Mouse (Mus musculus): ENCODE results near the gene Cdh8.

Cdh8 gene

DNA sequence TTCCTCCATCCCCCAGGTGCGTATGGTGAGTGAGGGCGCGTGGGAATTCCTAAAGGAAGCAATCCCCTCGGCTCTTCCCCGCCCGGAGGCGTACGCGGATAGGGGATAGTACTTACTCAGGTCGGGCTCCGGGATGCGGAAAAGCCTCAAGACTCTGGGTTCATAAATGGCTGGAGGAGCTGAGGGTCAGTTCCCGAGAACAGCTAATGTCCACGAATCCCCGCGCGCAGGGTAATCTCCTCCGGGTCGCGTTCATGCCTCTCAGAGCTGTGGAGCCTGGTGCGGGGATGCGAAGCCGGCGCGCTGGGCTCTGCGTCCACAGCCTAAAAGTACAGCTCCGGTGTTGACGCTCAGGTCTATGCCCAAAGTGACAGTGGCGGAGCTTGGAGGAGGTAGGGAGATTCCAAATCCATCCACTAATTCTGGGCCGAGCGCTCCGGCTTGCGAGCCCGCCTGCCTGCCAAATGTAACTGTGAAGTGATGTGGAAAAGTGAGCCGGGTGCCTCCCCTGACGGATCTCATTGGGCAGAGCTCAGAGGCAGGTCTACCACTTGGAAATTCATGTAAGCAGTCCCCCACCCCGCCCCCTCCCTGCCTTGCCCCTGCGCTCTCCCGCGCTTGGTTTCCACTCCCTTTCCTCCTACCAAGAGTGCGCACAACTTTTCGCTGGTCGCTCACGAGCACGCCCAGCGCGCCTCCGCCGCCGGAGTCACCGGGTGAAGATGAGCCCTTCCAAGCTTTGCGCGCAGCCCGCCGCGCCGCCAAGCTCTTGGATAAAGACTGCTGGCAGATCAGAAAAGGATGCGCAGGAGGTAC, at the start of gene Cdh8:
Gene Cdh8, minus strand, starts transcription at position 506 of the 816 bp plus-strand sequence.
- DNase-seq (ENCODE audit: low spot score) = peak; percentile 7

DNA sequence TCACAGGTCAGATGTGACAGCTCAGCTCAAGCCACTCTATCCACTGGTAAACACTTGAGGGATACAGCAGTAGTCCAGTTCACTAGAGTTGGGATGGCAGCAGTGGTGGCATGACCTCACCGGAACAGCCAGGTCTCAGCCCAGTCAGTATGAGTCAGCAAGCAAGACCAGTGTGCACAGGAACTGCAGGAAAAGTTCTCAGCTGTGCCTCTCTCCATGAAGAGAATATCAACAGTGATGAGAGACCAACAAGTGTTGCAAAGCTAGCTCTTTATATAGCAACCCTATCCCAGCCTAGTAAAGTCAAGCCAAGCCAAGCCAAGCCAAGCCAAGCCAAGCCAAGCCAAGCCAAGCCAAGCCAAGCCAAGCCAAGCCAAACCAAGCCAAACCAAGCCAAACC, 30.2 kb upstream of the Cdh8 start:
- DNase-seq (ENCODE audit: low spot score) = no peak

DNA sequence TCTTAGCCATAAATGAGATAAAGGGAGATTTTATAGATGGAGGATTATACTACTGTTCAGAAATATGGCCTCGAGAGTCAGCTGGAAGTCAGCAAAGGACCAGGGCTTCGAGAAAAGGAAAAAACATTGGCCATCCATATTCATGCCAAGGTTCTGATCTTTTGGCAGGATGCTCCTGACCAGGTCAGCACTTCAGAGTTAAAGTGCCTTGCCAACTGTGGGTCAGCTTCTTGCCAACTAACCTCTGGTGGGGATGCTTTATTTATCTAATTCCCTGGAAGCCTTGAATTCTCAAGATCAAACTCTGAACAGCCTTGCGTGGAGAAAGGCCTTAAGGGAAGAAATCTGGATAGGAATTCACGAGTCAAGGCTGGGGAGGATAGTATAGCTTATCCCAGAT, 9.6 kb upstream of the Cdh8 start:
- DNase-seq (ENCODE audit: low spot score) = no peak

- DNase-seq (ENCODE audit: low spot score) = no peak
Observed at GRCm38 (mm10) chr8:99421516-99421915, 5.2 kb upstream of the Cdh8 start.

DNA sequence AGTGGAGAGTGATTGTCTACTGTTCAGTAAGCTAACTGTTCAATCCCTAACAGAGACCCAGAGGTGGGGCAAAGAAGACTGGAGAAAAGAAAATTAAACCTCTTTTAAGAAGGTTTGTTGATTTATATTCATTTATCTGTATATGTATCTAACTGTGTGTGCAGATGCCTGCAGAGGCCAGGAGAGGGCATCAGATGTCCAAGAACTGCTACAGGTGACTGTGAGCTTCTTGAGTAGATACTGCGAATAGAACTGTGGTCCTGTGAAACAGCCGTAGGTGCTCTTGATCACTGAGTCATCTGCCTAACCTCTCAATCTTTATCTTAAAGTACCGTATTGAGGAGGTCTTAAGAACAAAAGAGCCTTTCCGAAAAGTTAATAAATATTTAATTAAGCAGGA, 3.5 kb upstream of the Cdh8 start:
- DNase-seq (ENCODE audit: low spot score) = no peak

DNA sequence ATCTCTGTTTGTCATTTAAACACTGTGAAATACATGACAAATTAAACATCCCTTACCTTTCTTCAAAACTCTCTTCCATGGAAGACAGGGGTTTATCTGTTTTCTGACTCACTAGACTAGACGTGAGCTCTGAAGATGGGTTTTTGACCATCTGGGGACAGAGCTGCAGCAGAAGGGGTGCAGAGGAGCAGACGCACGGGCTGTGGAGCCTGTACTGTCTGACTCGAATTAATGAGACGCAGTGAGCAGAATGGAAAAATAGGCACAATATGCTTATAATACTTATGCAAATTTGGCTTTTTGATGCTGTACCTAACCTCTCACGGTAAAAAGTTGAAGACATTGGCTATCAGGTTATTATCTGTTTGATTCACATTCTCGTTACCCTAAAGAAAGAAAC, 1.2 kb upstream of the Cdh8 start:
- DNase-seq (ENCODE audit: low spot score) = no peak

DNA sequence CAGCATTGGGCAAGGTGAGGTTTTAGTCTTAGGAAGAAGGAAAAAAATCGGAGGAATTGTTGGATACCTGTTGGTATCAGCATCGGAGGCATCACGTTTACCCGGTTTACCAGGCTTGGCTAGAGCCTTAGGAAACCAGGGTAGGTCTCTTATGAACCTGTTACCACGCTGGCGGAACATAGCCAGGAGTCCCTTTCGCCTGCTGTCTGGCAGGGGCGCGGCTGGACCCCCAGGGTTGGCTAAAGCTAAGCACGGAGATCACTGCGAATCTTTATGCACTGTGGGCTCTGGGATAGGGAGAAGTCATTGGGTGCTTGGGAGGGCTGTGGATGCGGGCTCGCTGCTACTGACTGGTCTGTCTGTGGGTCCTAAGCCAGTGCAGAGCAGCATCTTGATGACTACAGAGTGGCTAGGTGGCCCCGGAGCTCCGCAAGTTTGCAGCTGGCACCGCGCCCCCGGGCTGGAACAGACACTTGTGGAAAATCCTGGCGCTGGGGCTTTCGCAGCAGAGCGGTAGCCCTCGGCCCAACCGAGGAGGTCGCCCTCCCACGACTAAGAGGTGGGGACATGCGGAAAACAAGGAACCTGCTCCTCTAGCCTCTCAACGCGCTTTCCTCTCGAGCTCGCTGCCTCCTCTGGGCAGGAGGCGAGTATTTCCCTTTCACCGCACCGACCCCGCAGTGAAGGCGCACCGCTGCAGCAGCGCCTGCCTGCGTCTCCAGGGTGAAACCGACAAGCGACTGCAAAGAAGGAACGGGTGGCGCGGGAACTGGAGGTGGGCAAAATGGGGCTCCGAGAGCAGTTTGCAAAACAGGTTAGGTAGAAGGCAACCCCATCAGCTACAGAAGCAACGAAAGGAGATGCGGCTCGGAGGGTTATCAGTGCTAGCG, 950 bp downstream of the Cdh8 start:
- DNase-seq (ENCODE audit: low spot score) = no peak

DNA sequence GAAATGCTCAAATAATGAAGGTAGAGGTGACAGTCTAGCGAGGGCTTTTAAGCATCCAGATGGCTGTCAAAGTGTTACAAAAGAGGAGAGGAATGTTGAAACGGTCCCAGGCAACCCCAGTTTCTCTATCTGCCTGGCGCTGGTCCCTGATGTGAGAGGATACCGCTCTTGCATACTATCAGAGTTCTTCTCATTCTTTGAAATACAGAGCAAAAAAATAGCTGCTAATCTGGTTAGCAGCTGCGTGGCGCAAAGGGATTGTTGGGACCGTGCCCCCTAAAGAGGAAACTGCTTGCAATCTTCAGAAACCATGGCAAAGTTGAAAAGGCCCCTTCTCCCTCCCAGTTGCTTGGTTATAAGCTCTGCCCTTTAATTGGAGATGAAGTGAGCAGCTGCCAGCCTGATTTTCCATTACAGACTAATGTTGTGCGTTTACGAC, 1.8 kb downstream of the Cdh8 start:
- DNase-seq (ENCODE audit: low spot score) = no peak

DNA sequence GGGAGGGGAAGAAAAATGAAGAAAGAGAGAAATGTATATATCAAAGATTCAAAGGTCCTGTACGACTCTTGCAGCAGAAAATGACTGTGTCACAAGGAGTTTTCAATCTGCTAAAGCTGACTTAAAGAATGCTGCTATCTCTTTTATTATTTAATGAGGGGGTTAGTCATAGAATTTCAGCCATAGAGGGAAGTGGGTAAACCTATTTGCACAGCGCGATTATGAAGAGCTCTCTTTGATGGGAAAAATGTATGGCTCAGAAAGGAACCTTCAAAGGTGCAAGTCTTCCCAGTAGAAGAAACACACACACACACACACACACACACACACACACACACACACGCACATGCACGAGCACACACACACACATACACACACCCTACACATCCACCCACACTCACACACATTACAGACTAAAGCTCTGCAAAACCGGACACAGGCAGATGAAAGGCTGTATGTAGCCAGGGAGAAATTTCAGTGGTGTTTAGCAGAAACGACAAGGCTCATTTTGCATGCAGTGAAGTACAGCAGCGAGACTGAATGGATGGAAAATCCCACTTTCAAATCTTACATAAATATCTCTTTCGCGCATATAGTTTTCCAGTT, 2.3 kb downstream of the Cdh8 start:
- no peak for DNase-seq (ENCODE audit: low spot score)

DNA sequence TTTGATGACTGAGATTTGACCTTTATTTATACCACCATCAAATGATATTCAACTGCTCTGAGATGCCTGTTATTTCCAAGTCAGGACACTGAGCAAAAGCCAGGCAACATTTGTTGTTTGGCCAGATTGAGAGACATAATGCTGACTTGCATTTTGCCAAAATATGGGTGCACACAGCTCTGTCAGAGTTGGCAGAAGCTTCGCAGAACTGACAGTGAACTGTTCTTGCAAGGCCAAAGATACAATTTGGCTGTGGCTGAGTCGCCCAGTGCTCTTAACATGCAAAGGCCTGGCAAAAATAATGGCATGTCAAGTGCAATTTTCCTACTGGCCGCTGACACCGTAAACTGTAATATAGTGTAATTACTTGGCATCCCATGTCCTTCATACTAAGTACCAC, 22.4 kb downstream of the Cdh8 start:
- no peak for DNase-seq (ENCODE audit: low spot score)

- DNase-seq (ENCODE audit: low spot score) = no peak
Observed at GRCm38 (mm10) chr8:99370104-99370503, 46.2 kb downstream of the Cdh8 start.

- no peak for DNase-seq (ENCODE audit: low spot score)
Observed at GRCm38 (mm10) chr8:99369166-99369565, 47.1 kb downstream of the Cdh8 start.

DNA sequence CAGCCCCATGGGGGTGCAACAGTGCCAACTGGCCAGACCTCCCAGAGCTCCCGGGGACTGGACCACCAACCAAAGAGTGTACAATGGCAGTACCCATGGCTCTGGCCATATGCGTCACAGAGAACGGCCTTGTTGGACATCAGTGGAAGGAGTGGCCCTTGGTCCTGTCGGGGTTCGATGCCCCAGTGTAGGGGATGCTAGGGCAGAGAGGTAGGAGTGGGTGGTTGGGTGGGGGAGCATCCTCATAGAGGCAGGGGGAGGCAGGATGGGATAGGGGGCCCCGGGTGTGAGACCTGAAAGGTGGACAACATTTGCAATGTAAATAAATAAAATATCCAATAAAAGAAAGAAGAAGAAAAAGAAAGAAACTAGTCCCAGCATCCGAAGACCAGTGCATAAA, 47.8 kb downstream of the Cdh8 start:
- DNase-seq (ENCODE audit: low spot score) = no peak

DNA sequence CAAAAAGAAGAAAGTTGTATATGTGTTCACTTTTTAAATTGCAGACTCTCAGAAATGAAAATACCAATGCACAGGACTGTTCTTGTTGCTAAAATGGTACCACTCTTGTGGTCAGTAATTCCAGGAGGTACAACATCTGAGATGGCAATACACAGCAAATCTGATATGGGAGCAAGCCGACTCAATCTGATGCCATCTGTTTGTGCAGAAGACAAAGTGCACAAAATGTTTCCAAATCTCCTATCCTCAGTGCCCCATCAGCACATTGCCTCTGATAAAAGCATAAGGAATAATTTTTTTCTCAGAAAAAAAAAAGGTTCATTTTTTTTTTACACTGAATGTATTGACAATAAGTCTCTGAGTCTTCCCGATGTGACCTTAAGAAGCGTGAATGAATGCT, 62.3 kb downstream of the Cdh8 start:
- DNase-seq (ENCODE audit: low spot score) = no peak

GRCm38 (mm10) chr8:99353221-99353620, 63.0 kb downstream of the Cdh8 start:
- DNase-seq (ENCODE audit: low spot score) = no peak

DNA sequence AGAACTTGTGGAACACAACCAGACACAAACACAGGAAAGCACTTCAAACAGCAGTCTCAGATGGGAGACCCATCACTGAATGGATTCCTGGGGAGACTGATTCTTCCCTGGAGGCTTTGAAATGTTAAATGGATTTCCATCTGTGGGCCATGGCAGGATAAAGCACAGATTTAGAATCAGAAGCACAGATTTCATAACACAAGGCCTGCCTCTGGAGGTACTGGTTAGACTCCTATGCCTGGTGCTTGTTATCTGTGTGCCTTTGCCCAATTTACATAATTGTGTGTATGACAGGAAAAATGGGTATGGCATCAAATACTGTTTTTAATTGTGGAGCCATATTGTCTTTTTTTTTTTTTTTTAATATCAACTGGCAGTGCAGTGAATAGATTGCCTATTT, 66.8 kb downstream of the Cdh8 start:
- DNase-seq (ENCODE audit: low spot score) = no peak

GRCm38 (mm10) chr8:99348618-99349017, 67.7 kb downstream of the Cdh8 start:
- no peak for DNase-seq (ENCODE audit: low spot score)

- no peak for DNase-seq (ENCODE audit: low spot score)
Observed at GRCm38 (mm10) chr8:99339310-99339709, 77.0 kb downstream of the Cdh8 start.

GRCm38 (mm10) chr8:99327559-99327958, 88.7 kb downstream of the Cdh8 start:
- no peak for DNase-seq (ENCODE audit: low spot score)

- no peak for DNase-seq (ENCODE audit: low spot score)
Observed at GRCm38 (mm10) chr8:99314561-99314960, 101.7 kb downstream of the Cdh8 start.

DNA sequence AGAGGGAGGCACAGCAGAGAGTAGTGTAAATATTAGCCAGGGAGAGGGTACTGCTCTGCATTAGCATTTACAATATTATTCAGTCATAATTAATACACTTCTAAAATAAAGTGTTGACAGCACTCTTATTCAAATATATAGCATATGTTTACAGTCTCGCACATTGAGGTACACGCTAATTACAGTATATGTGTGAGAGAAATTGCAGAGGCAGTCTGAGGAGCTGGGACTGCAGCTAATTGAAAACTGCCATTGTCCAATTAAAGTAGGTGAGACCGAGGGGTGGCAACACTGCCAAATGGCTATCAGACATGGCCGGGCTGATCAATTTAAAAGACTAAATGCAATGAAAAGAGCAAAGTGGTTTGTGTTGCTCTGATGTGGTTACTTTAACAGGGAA, 112.1 kb downstream of the Cdh8 start:
- DNase-seq (ENCODE audit: low spot score) = no peak

GRCm38 (mm10) chr8:99290201-99290600, 126.1 kb downstream of the Cdh8 start:
- DNase-seq (ENCODE audit: low spot score) = no peak

DNA sequence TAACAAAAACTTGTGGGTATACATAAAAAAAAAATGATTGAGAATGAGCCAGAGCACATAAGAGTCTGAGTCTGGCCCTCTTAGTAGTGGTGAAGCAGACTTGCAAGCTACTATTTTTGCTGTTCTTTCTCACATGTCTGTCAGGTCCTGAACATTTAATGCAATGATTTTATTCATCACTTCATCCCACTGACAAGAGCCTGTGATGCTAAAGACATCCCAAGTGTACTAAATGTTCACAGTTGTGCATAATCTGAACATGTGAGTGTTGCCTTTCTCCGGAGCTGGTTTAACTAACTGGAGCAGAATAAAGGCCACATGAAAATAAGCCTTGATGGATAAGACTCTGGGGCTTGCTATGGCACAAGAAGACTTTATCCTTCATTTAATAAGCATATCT, 131.2 kb downstream of the Cdh8 start:
- DNase-seq (ENCODE audit: low spot score) = no peak
